Mouse (Mus musculus) duodenum, adult 2 months (tissue): ENCODE data around the gene Ccnd2. TPM values are rescaled to one million over a fixed set of nuclear protein-coding genes. Genes with fewer than 3 reads are reported as not detected.

Experiments
- polyA plus RNA-seq: library from polyadenylated mRNA; depleted of rRNA; stranded (reverse); fragments of >200 nt; gene quantifications from 2 replicates; pipeline ENCODE4 v1.2.3, GENCODE M21; 2012; ENCODE audit warnings: low replicate concordance; rRNA removed

The Ccnd2 gene
- 13.1 and 31.2 TPM in 2 replicates for polyA plus RNA-seq

GRCm38 (mm10) chr6:127152106-127152951, at the start of gene Ccnd2:
Gene Ccnd2, minus strand, starts transcription at chr6:127152193.

GRCm38 (mm10) chr6:127109402-127109930, 42.5 kb downstream of the Ccnd2 start, which contains the start of gene Tigar:
Gene Tigar, minus strand, starts transcription at chr6:127109557.

Other genes with a start within 250 kb of the Ccnd2 start
- 0.07 and 0.09 TPM in 2 replicates for gene Dyrk4, start 230.4 kb downstream of the Ccnd2 start, polyA plus RNA-seq
- 2.4 and 3.6 TPM in 2 replicates for gene Rad51ap1, start 212.6 kb downstream of the Ccnd2 start, polyA plus RNA-seq
- 0.97 and 0.99 TPM in 2 replicates for gene D6Wsu163e, start 212.2 kb downstream of the Ccnd2 start, polyA plus RNA-seq
- not detected in 2 replicates for gene Fgf6, start 136.6 kb downstream of the Ccnd2 start, polyA plus RNA-seq
- 0.11 TPM in 1 of 2 replicates, not detected in the other for gene Fgf23, start 79.3 kb downstream of the Ccnd2 start, polyA plus RNA-seq
- 1.2 and 1.4 TPM in 2 replicates for gene Tigar, start 42.6 kb downstream of the Ccnd2 start, polyA plus RNA-seq